Mouse (Mus musculus) urinary bladder, postnatal 36 days (tissue): Measurements from ENCODE around the gene Aars2.

Source experiments
- DNase-seq, 2 experiments: peaks; one replicate each; pipeline ENCODE4 v3.0.0; 2022; ENCODE audit warnings: low spot score in 2 of 2, mixed read lengths in 1 of 2

Aars2 gene

DNA sequence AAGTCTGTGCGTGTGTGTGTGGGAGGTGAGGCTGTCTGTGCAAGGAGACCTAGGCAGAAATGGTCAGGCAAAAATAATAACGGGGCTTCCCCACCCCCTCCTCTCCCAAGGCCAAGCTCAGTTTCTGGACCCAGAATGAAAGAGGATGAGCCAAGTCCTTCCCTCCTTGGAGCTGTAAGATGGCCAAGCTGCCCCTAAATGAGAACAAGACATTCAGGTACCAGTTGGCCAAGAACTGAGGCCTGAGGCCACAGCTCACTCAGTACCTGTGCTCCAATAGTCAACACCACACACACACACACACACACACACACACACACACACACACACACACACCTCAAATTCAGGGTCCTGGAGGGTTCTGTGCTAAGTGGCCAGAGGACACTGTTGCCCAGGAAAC is 36.1 kb downstream of the Aars2 start:
- no peak for DNase-seq

- DNase-seq, result no peak
These were observed 36.5 kb downstream of the Aars2 start for GRCm38 (mm10) chr17:45543115-45543514.

- DNase-seq, result no peak
These were observed 37.6 kb downstream of the Aars2 start for GRCm38 (mm10) chr17:45544001-45544872.

- DNase-seq, result no peak
These were observed 38.2 kb downstream of the Aars2 start for GRCm38 (mm10) chr17:45544873-45545277.

GRCm38 (mm10) chr17:45545278-45545961 is 38.8 kb downstream of the Aars2 start:
- no peak for DNase-seq

DNA sequence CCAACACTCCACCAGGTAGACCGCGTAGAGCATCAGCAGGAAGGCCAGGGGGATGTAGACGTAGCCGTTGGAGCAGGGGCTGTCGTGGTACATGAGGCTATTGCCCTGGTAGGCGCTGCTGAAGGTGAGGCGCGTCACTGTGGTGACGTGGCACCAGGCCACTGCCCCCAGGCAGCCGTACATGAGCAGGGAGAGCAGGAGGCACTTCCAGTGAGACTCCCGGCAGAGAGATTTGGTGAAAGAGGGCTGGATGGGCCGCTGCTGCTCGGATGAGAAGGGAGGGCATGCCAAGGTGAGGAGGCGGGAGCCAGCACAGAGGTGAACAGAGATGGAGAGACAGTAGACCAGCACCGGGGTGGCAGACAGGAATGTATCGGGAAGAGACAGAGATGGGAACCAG is 40.3 kb downstream of the Aars2 start:
- no peak for DNase-seq

GRCm38 (mm10) chr17:45547461-45548190 is 41.0 kb downstream of the Aars2 start:
- no peak for DNase-seq

GRCm38 (mm10) chr17:45548541-45549512 is 42.2 kb downstream of the Aars2 start:
- DNase-seq, result no peak

DNA sequence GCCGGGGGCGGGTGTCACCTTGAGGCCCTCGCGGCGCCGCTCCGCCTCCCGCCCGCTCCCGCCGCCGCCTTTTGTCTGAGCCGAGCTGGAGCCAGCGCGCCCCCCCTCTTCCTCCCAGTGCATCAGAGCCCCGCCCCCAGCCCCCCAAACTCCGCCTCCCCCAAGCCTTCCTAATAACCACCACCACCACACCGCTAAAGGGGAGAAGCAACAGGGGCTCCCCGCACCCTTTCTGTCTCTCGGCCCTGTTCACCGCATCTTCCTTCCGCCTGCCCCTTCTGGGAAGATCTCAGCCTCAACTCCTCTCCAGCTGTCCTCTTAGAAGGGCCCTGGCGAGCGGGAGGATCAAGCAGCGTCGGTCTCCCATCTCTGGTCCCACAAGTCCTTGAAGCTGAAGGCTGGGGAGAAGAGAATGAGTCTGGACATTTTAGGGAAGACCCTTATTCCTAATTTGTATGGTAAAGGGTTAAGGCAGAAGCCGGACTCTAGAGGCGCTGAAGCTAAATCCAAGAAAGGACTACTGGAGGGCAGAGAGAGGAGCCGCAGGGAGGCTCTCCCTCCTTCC is 43.1 kb downstream of the Aars2 start, which contains the start of gene Tmem151b:
TSS of gene Tmem151b (minus strand) at position 61 of the 565 bp plus-strand sequence.
- no peak for DNase-seq

DNA sequence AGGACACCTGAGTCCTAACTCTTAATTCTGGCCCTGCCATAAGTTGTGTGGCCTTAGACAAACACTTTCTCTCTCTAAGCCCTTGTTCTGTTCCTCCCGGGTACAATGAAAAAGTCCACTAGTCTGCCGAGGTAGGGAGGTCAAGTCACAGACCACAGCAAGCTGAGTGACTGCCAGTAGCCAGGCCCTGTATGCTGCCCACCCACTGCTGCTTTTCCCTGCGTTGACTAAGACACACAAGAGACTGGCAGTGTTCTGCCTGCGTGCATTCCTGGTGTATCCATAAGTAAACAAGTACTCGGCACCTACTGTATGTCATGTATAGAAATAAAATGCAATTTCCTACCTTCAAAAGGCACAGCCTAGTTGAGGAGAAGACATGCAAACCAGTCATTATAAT is 43.6 kb downstream of the Aars2 start:
- DNase-seq, result no peak

DNA sequence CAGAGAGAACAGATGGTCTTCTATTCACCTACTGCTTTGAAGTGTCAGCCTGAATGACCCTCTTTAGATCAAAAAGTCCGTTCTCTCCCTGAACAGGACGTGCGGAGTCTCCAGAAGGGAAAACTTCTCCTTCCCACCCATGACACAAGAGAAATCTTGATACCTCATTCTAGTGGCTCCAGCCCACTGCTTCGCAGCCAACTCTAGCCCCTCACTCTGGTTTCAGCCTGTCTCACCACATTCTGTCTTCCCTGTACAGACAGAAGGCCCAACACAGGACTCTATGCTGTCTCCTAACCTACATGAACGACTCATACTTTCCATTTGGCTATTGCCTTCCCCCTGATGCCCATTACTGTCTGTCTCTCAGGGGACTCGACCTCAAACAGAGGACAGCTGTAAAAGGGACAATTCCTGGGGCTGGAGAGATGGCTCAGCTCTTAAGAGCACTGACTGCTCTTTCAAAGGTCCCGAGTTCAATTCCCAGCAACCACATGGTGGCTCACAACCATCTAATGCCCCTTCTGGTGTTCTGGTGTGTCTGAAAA is 44.7 kb downstream of the Aars2 start:
- DNase-seq, result no peak

DNA sequence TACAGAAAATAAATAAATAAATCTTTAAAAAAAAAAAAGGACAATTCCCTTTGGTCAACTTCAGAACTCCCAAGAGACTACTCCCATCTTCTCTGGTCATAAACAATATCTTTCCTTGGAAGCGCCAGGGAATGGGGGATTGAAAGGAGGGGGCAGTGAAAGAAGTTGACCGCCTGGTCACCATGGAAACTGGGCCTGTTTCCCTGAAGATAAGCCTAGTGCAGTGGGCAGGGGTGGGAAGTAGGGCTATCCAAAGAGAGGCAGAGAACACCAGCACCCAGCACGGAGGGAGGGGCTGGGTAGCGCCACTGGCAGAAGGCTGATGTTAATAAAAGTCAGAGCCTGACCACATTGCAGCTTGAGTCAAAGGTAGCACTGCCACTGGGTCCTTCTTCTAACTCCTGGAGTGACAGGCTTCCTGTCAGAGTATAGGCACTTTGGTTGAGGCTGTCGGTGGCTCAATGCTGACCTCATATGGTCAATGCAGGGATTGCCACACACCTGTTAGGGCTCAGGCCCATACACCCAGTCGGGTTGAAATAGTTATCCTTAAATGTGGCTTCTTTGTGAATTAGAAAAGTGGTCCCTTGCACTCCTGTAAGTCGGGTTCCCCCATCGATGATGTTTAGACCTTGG is 45.3 kb downstream of the Aars2 start:
- peak; percentile 70 to 75 for DNase-seq

DNA sequence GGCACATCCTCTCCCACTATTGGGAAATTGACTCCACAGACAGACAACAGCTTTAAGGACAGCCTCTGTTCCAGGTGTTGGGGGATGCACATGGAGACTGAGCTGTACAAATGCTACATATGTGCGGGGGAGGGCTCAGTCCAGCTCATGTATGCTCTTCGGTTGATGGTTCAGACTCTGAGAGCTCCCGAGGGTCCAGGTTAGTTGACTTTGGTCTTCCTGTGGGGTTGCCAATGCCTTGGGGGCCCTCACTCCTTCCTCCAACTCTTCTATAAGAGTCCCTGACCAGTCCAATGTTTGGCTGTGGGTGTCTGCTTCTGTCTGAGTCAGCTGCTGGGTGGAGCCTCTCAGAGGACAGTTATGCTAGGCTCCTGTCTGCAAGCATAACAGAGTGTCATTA is 46.4 kb downstream of the Aars2 start:
- no peak for DNase-seq

- no peak for DNase-seq
These were observed 47.8 kb downstream of the Aars2 start for GRCm38 (mm10) chr17:45554420-45554819.

GRCm38 (mm10) chr17:45555452-45556106 is 48.9 kb downstream of the Aars2 start, which contains the start of gene Nfkbie:
Nfkbie (plus strand) TSS chr17:45555703.
- DNase-seq, result peak; percentile 93 to 94

GRCm38 (mm10) chr17:45556107-45556489 is 49.5 kb downstream of the Aars2 start:
- no peak for DNase-seq

- DNase-seq, result no peak
These were observed 50.0 kb downstream of the Aars2 start for GRCm38 (mm10) chr17:45556514-45557245.

- DNase-seq, result no peak
These were observed 50.7 kb downstream of the Aars2 start for GRCm38 (mm10) chr17:45557246-45557824.
